Mouse (Mus musculus) adipocyte (in vitro differentiated cells): ENCODE data around the gene Msl2.

Experiments used
- DNase-seq: peaks from one replicate; pipeline ENCODE4 v3.0.0-alpha.2; 2016; ENCODE audit warnings: low spot score

Gene Msl2

DNA sequence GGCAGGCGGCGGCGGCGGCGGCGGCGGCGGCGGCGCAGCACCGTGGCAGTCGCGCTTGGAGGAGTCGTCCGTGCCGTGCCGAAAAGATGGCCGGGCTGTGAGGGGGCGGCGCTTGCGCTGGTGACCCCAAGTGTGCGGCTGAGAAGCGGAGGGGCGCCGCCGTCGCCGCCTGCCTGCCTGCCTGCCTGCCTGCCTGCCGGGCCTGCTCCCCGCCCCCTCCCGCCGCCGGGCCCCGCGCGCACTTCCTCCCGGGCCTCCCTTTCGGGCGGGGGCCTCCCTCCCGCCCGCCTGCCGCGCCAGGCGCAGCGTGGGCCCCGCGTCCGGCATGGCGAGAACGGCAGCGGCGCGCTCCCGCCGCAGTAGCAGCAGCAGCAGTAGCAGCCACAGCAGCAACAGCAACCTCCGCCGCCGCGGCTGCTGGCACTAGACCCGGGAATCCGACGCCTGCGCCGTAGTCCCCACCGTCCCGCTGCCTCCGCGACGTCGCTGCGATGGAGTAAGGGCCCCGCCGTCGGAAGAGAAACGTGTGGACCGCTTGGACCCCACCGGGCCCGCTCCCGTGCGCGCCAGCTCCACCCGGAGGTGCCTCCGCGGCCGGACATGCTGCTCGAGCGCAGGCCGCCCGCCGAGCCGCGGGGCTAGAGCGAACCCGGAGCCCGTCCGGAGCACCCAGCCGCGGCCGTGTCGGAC lies 576 bp downstream of the Msl2 start:
- peak; percentile 65 for DNase-seq

DNA sequence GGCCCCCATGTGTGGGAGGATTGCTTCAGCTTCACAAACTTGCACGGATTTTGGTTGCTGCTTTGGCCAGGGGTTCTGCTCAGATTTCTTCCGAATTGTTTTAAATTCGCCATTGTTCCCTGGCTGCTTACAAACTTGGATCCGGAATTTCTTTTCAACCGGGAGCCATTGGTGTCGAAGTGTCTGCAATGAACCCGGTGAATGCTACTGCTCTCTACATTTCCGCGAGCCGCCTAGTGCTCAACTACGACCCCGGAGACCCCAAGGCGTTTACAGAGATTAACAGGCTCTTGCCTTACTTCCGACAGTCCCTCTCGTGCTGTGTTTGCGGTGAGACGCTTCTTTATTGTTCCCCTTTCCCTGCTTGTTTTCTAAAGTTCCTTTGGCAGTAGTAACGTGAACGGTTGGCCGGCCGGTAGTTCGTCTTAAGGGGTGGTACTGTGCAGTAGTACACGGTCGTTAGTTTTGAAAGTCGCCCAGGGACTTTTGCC lies 1.2 kb downstream of the Msl2 start:
- DNase-seq: peak; percentile 43

DNA sequence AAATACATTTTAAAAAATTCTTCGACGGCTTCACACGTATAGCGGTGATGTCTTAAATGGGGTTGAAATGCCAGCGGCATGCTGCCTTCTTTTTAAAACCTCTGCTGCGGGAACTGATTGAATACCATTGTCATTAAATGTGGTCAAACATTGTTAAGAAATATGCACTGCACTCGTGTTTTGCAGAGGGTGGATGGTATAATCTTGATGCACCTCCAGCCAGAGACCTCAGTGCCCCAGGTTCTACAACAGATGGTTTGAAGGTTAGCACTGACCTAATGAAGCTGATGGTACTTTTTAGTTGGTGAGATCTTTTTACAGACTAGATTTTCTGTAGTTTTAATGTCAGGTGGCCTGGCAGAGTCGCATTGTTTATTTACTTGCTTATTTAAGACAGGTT lies 1.8 kb downstream of the Msl2 start:
- DNase-seq: no peak

GRCm38 (mm10) chr9:101076095-101076875 lies 2.4 kb downstream of the Msl2 start:
- peak; percentile 55 for DNase-seq

GRCm38 (mm10) chr9:101077486-101077885 lies 3.6 kb downstream of the Msl2 start:
- DNase-seq: peak; percentile 24

DNA sequence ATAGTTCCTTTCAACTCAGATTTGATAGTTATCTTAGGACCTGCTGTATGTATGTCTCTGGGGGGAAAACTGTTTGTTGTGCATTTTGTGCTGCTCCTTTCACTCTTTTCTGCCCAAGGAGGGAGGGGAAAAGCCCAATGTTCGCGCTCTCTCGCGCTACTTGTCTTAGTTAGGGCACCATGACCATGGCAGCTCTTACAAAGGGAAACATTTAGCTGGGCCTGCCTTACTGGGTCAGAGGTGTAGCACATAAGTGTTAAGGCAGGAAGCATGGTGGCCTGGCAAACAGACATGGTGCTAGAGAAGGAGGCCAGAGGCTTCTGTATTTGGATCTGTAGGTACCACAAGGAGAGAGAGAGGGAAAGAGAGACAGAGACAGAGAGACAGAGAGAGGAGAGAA lies 4.7 kb downstream of the Msl2 start:
- peak; percentile 49 for DNase-seq

- DNase-seq: no peak
These were observed 6.3 kb downstream of the Msl2 start for GRCm38 (mm10) chr9:101080046-101080685.

GRCm38 (mm10) chr9:101083728-101084127 lies 9.8 kb downstream of the Msl2 start:
- DNase-seq: no peak

GRCm38 (mm10) chr9:101095425-101095824 lies 21.5 kb downstream of the Msl2 start:
- DNase-seq: no peak

DNA sequence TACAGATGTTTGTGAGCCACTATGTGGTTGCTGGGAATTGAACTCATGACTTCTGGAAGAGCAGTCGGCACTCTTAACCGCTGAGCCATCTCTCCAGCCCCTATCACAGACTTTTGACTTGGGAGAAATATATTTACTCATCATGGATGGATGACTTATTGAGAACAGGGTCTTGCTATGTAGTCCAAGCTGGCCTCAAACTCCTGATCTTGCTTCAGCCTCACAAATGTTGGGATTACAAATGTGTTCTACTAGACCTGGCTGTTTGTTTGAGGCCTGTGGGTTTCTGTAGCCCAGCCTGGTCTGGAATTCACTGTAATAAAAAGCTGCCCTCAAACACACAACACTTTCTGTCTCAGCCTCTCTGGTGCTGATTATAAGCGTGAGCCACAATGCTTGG lies 22.6 kb downstream of the Msl2 start:
- DNase-seq: no peak

DNA sequence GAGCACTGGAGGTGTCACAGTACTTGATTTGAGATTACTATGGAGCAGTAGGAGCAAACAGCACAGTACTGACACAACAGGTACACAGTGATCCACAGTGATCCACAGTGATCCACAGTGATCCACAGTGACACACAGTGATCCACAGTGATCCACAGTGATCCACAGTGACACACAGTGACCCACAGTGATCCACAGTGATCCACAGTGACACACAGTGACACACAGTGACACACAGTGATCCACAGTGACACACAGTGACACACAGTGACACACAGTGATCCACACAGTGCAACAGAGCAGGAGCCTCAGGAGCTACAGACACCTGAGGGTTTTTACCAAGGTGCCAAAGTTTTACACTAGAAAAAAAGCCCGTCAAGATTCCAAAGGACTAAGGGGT lies 23.6 kb downstream of the Msl2 start:
- DNase-seq: no peak

- no peak for DNase-seq
These were observed 25.5 kb downstream of the Msl2 start for GRCm38 (mm10) chr9:101099445-101099844.

- no peak for DNase-seq
These were observed 26.3 kb downstream of the Msl2 start for GRCm38 (mm10) chr9:101100163-101100562.

- no peak for DNase-seq
These were observed 27.6 kb downstream of the Msl2 start for GRCm38 (mm10) chr9:101101547-101101946.

- DNase-seq: no peak
These were observed 28.4 kb downstream of the Msl2 start for GRCm38 (mm10) chr9:101102288-101102687.

DNA sequence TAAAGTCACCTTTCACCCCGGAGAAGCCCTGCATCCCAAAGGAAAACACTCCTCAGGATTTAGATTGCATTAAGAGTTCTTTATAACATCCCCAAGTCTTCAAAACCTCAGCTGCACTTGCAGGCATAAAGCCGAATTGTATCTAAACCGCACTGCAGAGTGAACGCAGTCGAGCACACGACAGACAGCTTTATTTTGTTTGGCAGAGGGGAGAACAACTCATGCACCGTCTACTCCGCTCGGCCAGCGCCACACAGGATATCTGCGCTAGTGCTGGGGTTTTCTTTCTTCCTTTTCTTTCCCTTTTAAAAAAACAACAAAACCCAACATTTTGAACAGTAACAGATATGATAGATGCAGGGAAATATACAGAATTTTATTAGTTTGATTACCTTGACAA lies 31.0 kb downstream of the Msl2 start:
- DNase-seq: no peak

- DNase-seq: no peak
These were observed 31.8 kb downstream of the Msl2 start for GRCm38 (mm10) chr9:101105735-101106134.

- DNase-seq: no peak
These were observed 33.5 kb downstream of the Msl2 start for GRCm38 (mm10) chr9:101107386-101107785.

- DNase-seq: peak; percentile 69
These were observed 36.1 kb downstream of the Msl2 start for GRCm38 (mm10) chr9:101110013-101110412.

DNA sequence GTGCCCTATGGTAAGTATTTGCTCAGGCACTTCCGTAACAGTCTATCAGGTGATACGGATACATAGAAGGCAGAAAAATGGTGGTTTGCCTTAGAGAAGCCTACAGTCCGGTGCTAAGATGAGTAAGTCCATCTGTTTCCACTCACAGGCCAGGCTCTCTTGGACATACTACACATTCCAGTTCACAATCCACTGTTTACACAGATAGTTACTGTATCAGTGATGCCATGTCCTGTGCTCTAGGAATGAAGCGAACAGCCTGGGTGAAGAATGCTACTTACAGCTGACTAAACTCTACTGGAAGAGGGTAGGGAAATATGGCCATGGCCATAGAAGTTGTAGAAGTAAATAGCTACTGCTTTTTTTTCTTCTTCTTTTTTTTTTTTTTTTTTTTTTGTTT lies 39.4 kb downstream of the Msl2 start:
- DNase-seq: no peak

DNA sequence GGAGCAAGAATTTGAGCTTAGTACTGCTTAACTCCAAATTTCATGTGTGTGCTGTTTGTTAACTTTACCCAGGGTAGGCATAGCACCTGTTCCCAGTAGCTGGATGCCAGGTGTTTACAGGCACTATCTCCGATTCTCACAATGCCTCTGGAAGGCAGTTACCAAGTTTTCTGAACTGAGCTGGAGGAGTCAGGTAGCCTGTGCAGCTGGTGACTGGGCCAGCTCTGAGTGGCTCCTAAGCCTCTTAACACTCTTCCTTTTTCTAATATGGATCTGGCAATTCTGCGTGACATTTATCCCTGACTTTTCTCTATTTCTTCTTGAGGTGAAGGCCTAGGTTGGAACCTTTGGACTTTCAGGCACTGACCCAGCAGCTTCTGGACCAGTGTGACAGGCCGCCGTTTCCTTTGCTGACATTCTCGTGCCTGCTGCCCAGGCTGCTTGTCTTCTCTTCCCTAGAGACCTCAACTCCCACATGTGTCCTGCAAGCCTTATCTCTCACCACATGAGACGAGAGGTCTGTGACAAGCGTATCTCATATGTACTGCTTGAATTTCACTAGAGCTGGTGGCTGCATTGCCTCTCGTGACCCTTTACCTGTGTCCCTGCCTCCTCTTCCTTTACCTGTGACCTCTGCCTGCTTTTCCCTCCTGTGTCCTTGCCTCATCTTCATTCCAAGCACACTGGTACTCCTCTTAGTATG lies 40.4 kb downstream of the Msl2 start:
- no peak for DNase-seq

DNA sequence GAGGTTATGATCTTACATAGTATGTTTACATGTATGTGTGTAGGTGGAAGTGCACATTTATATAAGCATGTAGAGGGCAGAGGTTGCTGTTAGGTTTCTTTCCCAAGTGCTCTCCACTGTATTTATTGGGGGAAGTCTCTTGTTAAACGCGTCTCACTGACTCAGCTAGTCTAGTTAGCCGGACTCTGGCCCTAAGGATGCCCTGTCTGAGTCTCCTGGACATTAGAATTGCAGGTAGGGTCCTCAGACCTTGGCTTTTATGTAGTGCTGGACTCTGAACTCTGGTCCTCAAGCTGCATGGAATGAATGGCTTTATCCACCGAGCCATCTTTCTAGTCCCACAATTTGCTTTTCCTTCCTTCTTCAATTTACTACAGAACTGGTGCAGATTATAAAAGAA lies 69.7 kb downstream of the Msl2 start:
- DNase-seq: no peak
